Mouse (Mus musculus): ENCODE results near the gene Banp. TPM values are rescaled to one million over a fixed set of nuclear protein-coding genes. Genes with fewer than 3 reads are reported as not detected.

Banp gene
- polyA plus RNA-seq, 1 experiment from 2014 or later = 50.7 TPM

- ATAC-seq (ENCODE audit: low FRiP score, low TSS enrichment) = no peak
- H3K4me1 ChIP-seq (ENCODE audit: insufficient read depth, low read length) = peaks cover 43% of the 10 kb centered on the region
- H3K27ac ChIP-seq (ENCODE audit: low read length) = peak overlapping the region; percentile 94
- H3K36me3 ChIP-seq (ENCODE audit: insufficient read depth, low read length) = 0 out of 2 replicates have a peak, but pooled peaks cover 2% of the 10 kb centered on the region
- peak overlapping the region; percentile 79 for H3K4me2 ChIP-seq (replicated peaks; ENCODE audit: low read depth, low read length)
- no peaks in the 10 kb centered on the region for H3K27me3 ChIP-seq (ENCODE audit: insufficient read depth, low read length)
- peak overlapping the region; percentile 73 for H3K9ac ChIP-seq (replicated peaks; ENCODE audit: low read length)
- H3K4me3 ChIP-seq (ENCODE audit: low read length) = peak overlapping the region; percentile 45
- H3K9me3 ChIP-seq (ENCODE audit: low read length) = no peaks in the 10 kb centered on the region
- WGBS = 56% methylated on average over 19 of the region's 19 CpGs
These were observed 1.0 kb upstream of the Banp start for GRCm38 (mm10) chr8:121948321-121949145.

- H3K36me3 ChIP-seq (ENCODE audit: insufficient read depth, low read length) = 0 out of 2 replicates have a peak, but pooled peaks cover 5% of the 10 kb centered on the region
- peak overlapping the region; percentile 93 for H3K27ac ChIP-seq (ENCODE audit: low read length)
- peak overlapping the region; percentile 99 for H3K9ac ChIP-seq (replicated peaks; ENCODE audit: low read length)
- no peaks in the 10 kb centered on the region for H3K9me3 ChIP-seq (ENCODE audit: low read length)
- peaks cover 57% of the 10 kb centered on the region for H3K4me1 ChIP-seq (ENCODE audit: insufficient read depth, low read length)
- peak overlapping the region; percentile 90 for H3K4me2 ChIP-seq (replicated peaks; ENCODE audit: low read depth, low read length)
- ATAC-seq (ENCODE audit: low FRiP score, low TSS enrichment) = peak; percentile 96
- peak overlapping the region; percentile 97 for H3K4me3 ChIP-seq (ENCODE audit: low read length)
- WGBS = under 1% methylated on average over 63 of the region's 66 CpGs
- H3K27me3 ChIP-seq (ENCODE audit: insufficient read depth, low read length) = no peaks in the 10 kb centered on the region
These were observed 595 bp downstream of the Banp start for GRCm38 (mm10) chr8:121949941-121950748.

- WGBS = under 1% methylated on average over 62 of the region's 97 CpGs
- peak; percentile 2; the same call in 1 of the 2 replicates for ATAC-seq (ENCODE audit: low FRiP score, low TSS enrichment)
- peak overlapping the region; percentile 99 for H3K9ac ChIP-seq (replicated peaks; ENCODE audit: low read length)
- no peaks in the 10 kb centered on the region for H3K27me3 ChIP-seq (ENCODE audit: insufficient read depth, low read length)
- H3K4me1 ChIP-seq (ENCODE audit: insufficient read depth, low read length) = peaks cover 64% of the 10 kb centered on the region
- peak overlapping the region; percentile 93 for H3K27ac ChIP-seq (ENCODE audit: low read length)
- no peaks in the 10 kb centered on the region for H3K9me3 ChIP-seq (ENCODE audit: low read length)
- peak overlapping the region; percentile 97 for H3K4me3 ChIP-seq (ENCODE audit: low read length)
- H3K36me3 ChIP-seq (ENCODE audit: insufficient read depth, low read length) = peaks cover 12% of the 10 kb centered on the region; the same call in 1 of the 2 replicates
- peak overlapping the region; percentile 90 for H3K4me2 ChIP-seq (replicated peaks; ENCODE audit: low read depth, low read length)
These were observed 1.5 kb downstream of the Banp start for GRCm38 (mm10) chr8:121950749-121951655.

GRCm38 (mm10) chr8:121951656-121952009 lies 2.1 kb downstream of the Banp start:
- H3K4me1 ChIP-seq (ENCODE audit: insufficient read depth, low read length) = peaks cover 64% of the 10 kb centered on the region
- WGBS = 20% methylated on average over 7 of the region's 7 CpGs
- no peaks in the 10 kb centered on the region for H3K27me3 ChIP-seq (ENCODE audit: insufficient read depth, low read length)
- H3K36me3 ChIP-seq (ENCODE audit: insufficient read depth, low read length) = peaks cover 12% of the 10 kb centered on the region; the same call in 1 of the 2 replicates
- peak overlapping the region; percentile 97 for H3K4me3 ChIP-seq (ENCODE audit: low read length)
- no peak overlapping the region for H3K27ac ChIP-seq (ENCODE audit: low read length)
- peak overlapping the region; percentile 99 for H3K9ac ChIP-seq (replicated peaks; ENCODE audit: low read length)
- no peaks in the 10 kb centered on the region for H3K9me3 ChIP-seq (ENCODE audit: low read length)
- peak overlapping the region; percentile 90 for H3K4me2 ChIP-seq (replicated peaks; ENCODE audit: low read depth, low read length)
- no peak for ATAC-seq (ENCODE audit: low FRiP score, low TSS enrichment)

GRCm38 (mm10) chr8:121952122-121952521 lies 2.6 kb downstream of the Banp start:
- ATAC-seq (ENCODE audit: low FRiP score, low TSS enrichment) = no peak
- Histone ChIP-seq H3K27ac (ENCODE audit: low read length) (no peak overlapping the region), H3K9me3 (ENCODE audit: low read length) (no peaks in the 10 kb centered on the region), H3K4me1 (ENCODE audit: insufficient read depth, low read length) (peaks cover 61% of the 10 kb centered on the region), H3K9ac (replicated peaks; ENCODE audit: low read length) (peak overlapping the region; percentile 42; the same call in 1 of the 2 replicates), H3K4me2 (replicated peaks; ENCODE audit: low read depth, low read length) (peak overlapping the region; percentile 90), H3K4me3 (ENCODE audit: low read length) (peak overlapping the region; percentile 97), H3K27me3 (ENCODE audit: insufficient read depth, low read length) (no peaks in the 10 kb centered on the region), H3K36me3 (ENCODE audit: insufficient read depth, low read length) (peaks cover 12% of the 10 kb centered on the region; the same call in 1 of the 2 replicates)

- no peaks in the 10 kb centered on the region for H3K9me3 ChIP-seq (ENCODE audit: low read length)
- H3K4me1 ChIP-seq (ENCODE audit: insufficient read depth, low read length) = peaks cover 55% of the 10 kb centered on the region
- ATAC-seq (ENCODE audit: low FRiP score, low TSS enrichment) = no peak
- no peaks in the 10 kb centered on the region for H3K27me3 ChIP-seq (ENCODE audit: insufficient read depth, low read length)
- H3K4me3 ChIP-seq (ENCODE audit: low read length) = no peak overlapping the region; the same call in 1 of the 2 replicates
- H3K4me2 ChIP-seq (replicated peaks; ENCODE audit: low read depth, low read length) = peak overlapping the region; percentile 90; the same call in 1 of the 2 replicates
- peaks cover 12% of the 10 kb centered on the region; the same call in 1 of the 2 replicates for H3K36me3 ChIP-seq (ENCODE audit: insufficient read depth, low read length)
- H3K27ac ChIP-seq (ENCODE audit: low read length) = no peak overlapping the region
- WGBS = 62% methylated on average over 7 of the region's 7 CpGs
- H3K9ac ChIP-seq (replicated peaks; ENCODE audit: low read length) = peak overlapping the region; percentile 42; the same call in 1 of the 2 replicates
These were observed 3.2 kb downstream of the Banp start for GRCm38 (mm10) chr8:121952800-121953199.

GRCm38 (mm10) chr8:121953821-121954545 lies 4.4 kb downstream of the Banp start:
- H3K4me3 ChIP-seq (ENCODE audit: low read length) = no peak overlapping the region
- no peaks in the 10 kb centered on the region for H3K9me3 ChIP-seq (ENCODE audit: low read length)
- no peaks in the 10 kb centered on the region for H3K27me3 ChIP-seq (ENCODE audit: insufficient read depth, low read length)
- ATAC-seq (ENCODE audit: low FRiP score, low TSS enrichment) = no peak
- H3K36me3 ChIP-seq (ENCODE audit: insufficient read depth, low read length) = peaks cover 12% of the 10 kb centered on the region; the same call in 1 of the 2 replicates
- H3K9ac ChIP-seq (replicated peaks; ENCODE audit: low read length) = no peak overlapping the region
- H3K4me1 ChIP-seq (ENCODE audit: insufficient read depth, low read length) = peaks cover 45% of the 10 kb centered on the region
- H3K4me2 ChIP-seq (replicated peaks; ENCODE audit: low read depth, low read length) = no peak overlapping the region
- WGBS = 59% methylated on average over 3 of the region's 3 CpGs
- H3K27ac ChIP-seq (ENCODE audit: low read length) = no peak overlapping the region

GRCm38 (mm10) chr8:121954981-121955555 lies 5.5 kb downstream of the Banp start:
- H3K27me3 ChIP-seq (ENCODE audit: insufficient read depth, low read length) = no peaks in the 10 kb centered on the region
- peaks cover 12% of the 10 kb centered on the region; the same call in 1 of the 2 replicates for H3K36me3 ChIP-seq (ENCODE audit: insufficient read depth, low read length)
- peaks cover 44% of the 10 kb centered on the region for H3K4me1 ChIP-seq (ENCODE audit: insufficient read depth, low read length)
- 63% methylated on average over 10 of the region's 10 CpGs for WGBS
- H3K9me3 ChIP-seq (ENCODE audit: low read length) = no peaks in the 10 kb centered on the region
- ATAC-seq (ENCODE audit: low FRiP score, low TSS enrichment) = no peak
- no peak overlapping the region for H3K4me3 ChIP-seq (ENCODE audit: low read length)
- H3K4me2 ChIP-seq (replicated peaks; ENCODE audit: low read depth, low read length) = no peak overlapping the region
- H3K9ac ChIP-seq (replicated peaks; ENCODE audit: low read length) = no peak overlapping the region
- H3K27ac ChIP-seq (ENCODE audit: low read length) = no peak overlapping the region
